ENCODE assay signal across 12 mouse cellular contexts in genomic region chr12:117915826-117916588, GRCm38 (mm10).
DNase-seq lines count a peak whose midpoint lies in the region; ATAC-seq and TF ChIP-seq lines count a peak whose summit lies in the region.
"Had no signal": no experiment of that assay in that cellular context is flagged by ENCODE, and none has a peak within 500 bp of the region (broad histone marks: within the 10 kb centered on the region; RNA-seq: fewer than 3 reads in every experiment).

No protein-coding gene starts in this region.

- peak; percentile 49 for DNase-seq in 416B (ENCODE audit: low read depth)
- peak; percentile 73 for DNase-seq in brain, embryonic 14.5 days (ENCODE audit: low read depth)
- no peak for DNase-seq in hindbrain, embryonic 14.5 days (ENCODE audit: low spot score)
- DNase-seq in kidney, postnatal 4 days: peak; percentile 11 to 36
- no peak for DNase-seq in lung, postnatal 25 days (ENCODE audit: low spot score)
- DNase-seq in heart, postnatal 4 days: no peak
- DNase-seq in T-cell, adult 2 months (ENCODE audit: low spot score): no peak
- DNase-seq: cerebellum, postnatal 25 days; heart, postnatal 14 days; layer of hippocampus, adult 9-11 months; liver, postnatal 0 days had no signal

- H3K4me3 ChIP-seq in hindbrain, embryonic 14.5 days (replicated peaks; ENCODE audit: low read length): no peak overlapping the region
- no peak overlapping the region for H3K4me3 ChIP-seq in intestine, embryonic 16.5 days (ENCODE audit: low read length)

- H3K4me2 ChIP-seq in hindbrain, embryonic 14.5 days (replicated peaks): no peak overlapping the region
- H3K4me2 ChIP-seq in intestine, embryonic 16.5 days (ENCODE audit: low read depth, low read length): no peak overlapping the region

- ATAC-seq in hindbrain, embryonic 14.5 days (ENCODE audit: low FRiP score): peak; percentile 53; the same call in 1 of the 2 replicates
- ATAC-seq in intestine, embryonic 16.5 days: no peak
- ATAC-seq: liver, postnatal 0 days had no signal

- H3K36me3 ChIP-seq in hindbrain, embryonic 14.5 days (replicated peaks; ENCODE audit: control insufficient read depth, insufficient read depth): no peaks in the 10 kb centered on the region
- H3K36me3 ChIP-seq in intestine, embryonic 16.5 days (ENCODE audit: control insufficient read depth, insufficient read depth, low read length): no peaks in the 10 kb centered on the region

- no peaks in the 10 kb centered on the region for H3K9me3 ChIP-seq in hindbrain, embryonic 14.5 days (ENCODE audit: control insufficient read depth, low read length)
- H3K9me3 ChIP-seq in intestine, embryonic 16.5 days (ENCODE audit: control insufficient read depth, low read length): no peaks in the 10 kb centered on the region

- no peaks in the 10 kb centered on the region; the same call in 1 of the 2 replicates for H3K27me3 ChIP-seq in hindbrain, embryonic 14.5 days (ENCODE audit: control insufficient read depth, insufficient read depth, low read length)
- H3K27me3 ChIP-seq in intestine, embryonic 16.5 days (replicated peaks; ENCODE audit: control insufficient read depth, insufficient read depth, low read length): no peaks in the 10 kb centered on the region

- no peak overlapping the region for H3K9ac ChIP-seq in hindbrain, embryonic 14.5 days
- no peak overlapping the region for H3K9ac ChIP-seq in intestine, embryonic 16.5 days (ENCODE audit: low read depth, low read length)
- H3K9ac ChIP-seq: liver, postnatal 0 days had no signal

- H3K27ac ChIP-seq in hindbrain, embryonic 14.5 days: peak overlapping the region; percentile 29; the same call in 1 of the 2 replicates
- no peak overlapping the region for H3K27ac ChIP-seq in intestine, embryonic 16.5 days (ENCODE audit: low read length)

- no peak for TF ChIP-seq CTCF in brain, embryonic 14.5 days (IDR thresholded peaks at IDR 0.05; ENCODE audit: borderline replicate concordance, extremely low read depth, insufficient read depth, insufficient read length)

- H3K4me1 ChIP-seq in hindbrain, embryonic 14.5 days (replicated peaks; ENCODE audit: control insufficient read depth, insufficient read depth, low read length): peaks cover 20% of the 10 kb centered on the region
- no peaks in the 10 kb centered on the region for H3K4me1 ChIP-seq in intestine, embryonic 16.5 days (ENCODE audit: control insufficient read depth, insufficient read depth, low read length)

- WGBS in hindbrain, embryonic 14.5 days: 39% methylated on average over 10 of the region's 10 CpGs
- WGBS in intestine, embryonic 16.5 days: 58% methylated on average over 10 of the region's 10 CpGs

- TF ChIP-seq POLR2A in brain, embryonic 14.5 days (IDR thresholded peaks at IDR 0.05; ENCODE audit: borderline replicate concordance, extremely low read depth, insufficient read depth, insufficient read length, poor library complexity, severe bottlenecking): no peak

Comparison
In these comparisons a context has a peak if more than half of its experiments do, and no peak if none do; other contexts are left out.
1. DNase-seq: peak in 416B (single experiment), brain, embryonic 14.5 days (single experiment) and kidney, postnatal 4 days (2 of 2); none in hindbrain, embryonic 14.5 days (single experiment), lung, postnatal 25 days (single experiment), heart, postnatal 4 days (single experiment) and T-cell, adult 2 months (single experiment).